Mouse (Mus musculus): ENCODE measurements around the gene Car4. TPM values are rescaled to one million over a fixed set of nuclear protein-coding genes. Genes with fewer than 3 reads are reported as not detected.

Car4 gene
- polyA plus RNA-seq, 1 experiment, result not detected

DNA sequence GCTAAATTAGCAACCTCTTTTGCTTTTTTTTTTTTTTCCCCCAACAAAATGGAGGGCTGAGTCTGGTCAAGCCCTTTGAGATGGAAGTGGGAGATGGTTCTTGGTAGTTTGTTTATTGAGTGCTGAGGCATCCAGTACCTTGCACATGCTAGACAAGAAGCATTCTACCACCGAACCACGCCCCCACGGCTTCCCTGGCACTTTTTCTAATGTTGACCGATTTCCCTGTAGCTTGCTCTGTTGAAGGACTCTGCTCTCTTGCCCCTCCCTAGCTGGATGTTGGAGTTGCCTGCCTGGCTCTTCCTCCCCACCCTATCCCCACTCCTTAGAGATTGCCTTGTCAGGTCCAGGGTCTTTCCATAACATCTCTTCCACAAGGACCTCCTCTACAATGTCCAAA, 5.0 kb downstream of the Car4 start:
- Histone ChIP-seq H3K36me3 (ENCODE audit: control insufficient read depth, insufficient read depth) (no peaks in the 10 kb centered on the region), H3K4me3 (no peak overlapping the region), H3K79me2 (ENCODE audit: control insufficient read depth, insufficient read depth) (no peaks in the 10 kb centered on the region), H3K4me2 (ENCODE audit: low read depth) (no peak overlapping the region), H3K27me3 (ENCODE audit: control insufficient read depth, insufficient read depth, insufficient read length) (peaks cover 32% of the 10 kb centered on the region), H3ac (ENCODE audit: control insufficient read depth, insufficient read length) (no peak overlapping the region)
- TF ChIP-seq USF1 (IDR thresholded peaks at IDR 0.05; ENCODE audit: low read depth) (no peak), POLR2AphosphoS2 (IDR thresholded peaks at IDR 0.05; ENCODE audit: insufficient read length, low read depth) (no peak), SRF (IDR thresholded peaks at IDR 0.05; ENCODE audit: control insufficient read depth, insufficient read length, low read depth) (no peak), TCF12 (IDR thresholded peaks at IDR 0.05; ENCODE audit: insufficient read depth, poor library complexity, severe bottlenecking) (no peak), TCF3 (IDR thresholded peaks at IDR 0.05; ENCODE audit: insufficient read length, low read depth) (no peak), E2F4 (IDR thresholded peaks at IDR 0.05; ENCODE audit: insufficient read depth) (no peak), MAX (IDR thresholded peaks at IDR 0.05; ENCODE audit: low read depth) (no peak), MYOG (IDR thresholded peaks at IDR 0.05; ENCODE audit: control insufficient read depth in 1 of 3, insufficient read depth in 1 of 3, insufficient read length in 2 of 3, low read depth in 2 of 3) (no peak), CEBPB (IDR thresholded peaks at IDR 0.05; ENCODE audit: insufficient read depth, poor library complexity, severe bottlenecking) (no peak), REST (IDR thresholded peaks at IDR 0.05; ENCODE audit: insufficient read depth, insufficient read length) (no peak), POLR2A (IDR thresholded peaks at IDR 0.05; ENCODE audit: insufficient read length, low read depth) (no peak), MYOD1 (IDR thresholded peaks at IDR 0.05; ENCODE audit: control insufficient read depth in 1 of 3, insufficient read length in 2 of 3, low read depth in 2 of 3) (no peak)

DNA sequence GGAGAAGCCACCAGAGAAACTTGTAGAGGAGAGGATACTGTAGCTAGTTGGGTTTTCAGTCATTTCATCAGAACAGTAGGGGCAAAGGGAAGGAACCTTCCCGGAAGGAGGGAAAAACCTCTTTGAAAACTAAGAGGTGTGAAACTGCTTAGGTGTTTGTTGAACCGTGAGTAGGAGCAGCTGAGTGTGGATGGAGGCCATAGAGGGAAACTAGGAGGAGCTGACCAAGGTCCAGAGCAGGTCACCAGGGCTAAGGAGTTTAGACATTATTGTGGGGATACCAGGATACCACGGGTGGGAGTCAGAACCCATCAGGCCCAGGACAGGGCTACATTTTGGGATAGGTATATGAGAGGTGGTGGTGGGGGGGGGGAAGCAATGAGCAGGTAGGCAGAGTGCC, 6.0 kb downstream of the Car4 start:
- no peak overlapping the region for H3ac ChIP-seq (ENCODE audit: control insufficient read depth, insufficient read length)
- no peaks in the 10 kb centered on the region for H3K36me3 ChIP-seq (ENCODE audit: control insufficient read depth, insufficient read depth)
- peaks cover 24% of the 10 kb centered on the region for H3K27me3 ChIP-seq (ENCODE audit: control insufficient read depth, insufficient read depth, insufficient read length)
- no peak overlapping the region for H3K4me3 ChIP-seq
- H3K4me2 ChIP-seq (ENCODE audit: low read depth), result no peak overlapping the region
- no peak for TF ChIP-seq TCF12 (IDR thresholded peaks at IDR 0.05; ENCODE audit: insufficient read depth, poor library complexity, severe bottlenecking)
- no peak for TF ChIP-seq E2F4 (IDR thresholded peaks at IDR 0.05; ENCODE audit: insufficient read depth)
- TF ChIP-seq TCF3 (IDR thresholded peaks at IDR 0.05; ENCODE audit: insufficient read length, low read depth), result no peak
- TF ChIP-seq MYOD1 (IDR thresholded peaks at IDR 0.05; ENCODE audit: control insufficient read depth in 1 of 3, insufficient read length in 2 of 3, low read depth in 2 of 3), result no peak
- TF ChIP-seq REST (IDR thresholded peaks at IDR 0.05; ENCODE audit: insufficient read depth, insufficient read length), result no peak
- no peak for TF ChIP-seq POLR2AphosphoS2 (IDR thresholded peaks at IDR 0.05; ENCODE audit: insufficient read length, low read depth)
- TF ChIP-seq MAX (IDR thresholded peaks at IDR 0.05; ENCODE audit: low read depth), result no peak
- H3K79me2 ChIP-seq (ENCODE audit: control insufficient read depth, insufficient read depth), result no peaks in the 10 kb centered on the region

DNA sequence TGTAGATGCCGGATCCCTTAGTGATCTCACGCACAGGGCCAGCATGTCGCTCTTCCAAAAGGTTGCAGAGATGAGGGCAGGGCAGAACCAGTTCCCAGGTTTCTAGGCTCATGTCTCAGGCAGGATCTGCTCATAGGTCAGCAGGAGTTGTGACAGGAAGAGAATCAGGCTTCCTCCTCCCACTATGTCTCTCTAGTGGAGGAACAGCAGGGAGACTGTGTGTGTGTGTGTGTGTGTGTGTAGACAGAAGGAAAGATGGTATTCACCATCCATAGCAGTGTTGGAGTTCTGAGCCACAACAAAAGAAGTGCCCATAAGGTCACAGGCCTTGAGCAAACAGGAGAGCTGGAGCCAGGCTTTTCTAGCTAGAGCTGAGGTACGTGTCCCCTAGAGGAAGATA, 9.1 kb downstream of the Car4 start:
- TF ChIP-seq POLR2AphosphoS2 (IDR thresholded peaks at IDR 0.05; ENCODE audit: insufficient read length, low read depth), result no peak
- TF ChIP-seq MYOG (IDR thresholded peaks at IDR 0.05; ENCODE audit: control insufficient read depth in 1 of 3, insufficient read depth in 1 of 3, insufficient read length in 2 of 3, low read depth in 2 of 3), result no peak
- no peak overlapping the region for H3ac ChIP-seq (ENCODE audit: control insufficient read depth, insufficient read length)
- H3K79me2 ChIP-seq (ENCODE audit: control insufficient read depth, insufficient read depth), result no peaks in the 10 kb centered on the region
- H3K27me3 ChIP-seq (ENCODE audit: control insufficient read depth, insufficient read depth, insufficient read length), result no peaks in the 10 kb centered on the region
- H3K36me3 ChIP-seq (ENCODE audit: control insufficient read depth, insufficient read depth), result no peaks in the 10 kb centered on the region
- H3K4me3 ChIP-seq, result no peak overlapping the region
- no peak overlapping the region for H3K4me2 ChIP-seq (ENCODE audit: low read depth)

DNA sequence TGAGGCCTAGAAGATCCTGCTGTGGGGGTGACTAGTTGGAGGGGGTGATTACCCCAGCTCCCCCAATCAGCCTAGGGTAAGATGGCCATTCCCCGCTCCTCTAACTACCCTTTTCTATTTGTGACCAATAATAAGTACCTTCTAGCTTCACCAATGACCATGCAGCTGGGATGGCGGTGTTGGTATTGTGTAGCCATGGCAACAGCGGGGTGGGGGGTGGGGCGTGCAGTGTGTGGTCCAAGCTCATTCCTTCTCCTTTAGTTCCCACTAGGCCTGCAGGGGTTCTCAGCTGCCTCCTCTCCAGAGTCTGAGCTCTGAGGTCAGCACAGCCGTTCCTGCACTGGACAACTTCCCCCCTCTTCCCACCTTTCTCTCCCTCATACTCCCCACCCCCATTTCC, 9.5 kb downstream of the Car4 start:
- Histone ChIP-seq H3ac (ENCODE audit: control insufficient read depth, insufficient read length) (no peak overlapping the region), H3K4me3 (no peak overlapping the region), H3K79me2 (ENCODE audit: control insufficient read depth, insufficient read depth) (no peaks in the 10 kb centered on the region), H3K4me2 (ENCODE audit: low read depth) (no peak overlapping the region), H3K27me3 (ENCODE audit: control insufficient read depth, insufficient read depth, insufficient read length) (no peaks in the 10 kb centered on the region), H3K36me3 (ENCODE audit: control insufficient read depth, insufficient read depth) (no peaks in the 10 kb centered on the region)
- TF ChIP-seq CEBPB (IDR thresholded peaks at IDR 0.05; ENCODE audit: insufficient read depth, poor library complexity, severe bottlenecking) (no peak), SRF (IDR thresholded peaks at IDR 0.05; ENCODE audit: control insufficient read depth, insufficient read length, low read depth) (no peak), E2F4 (IDR thresholded peaks at IDR 0.05; ENCODE audit: insufficient read depth) (no peak), REST (IDR thresholded peaks at IDR 0.05; ENCODE audit: insufficient read depth, insufficient read length) (no peak), TCF12 (IDR thresholded peaks at IDR 0.05; ENCODE audit: insufficient read depth, poor library complexity, severe bottlenecking) (no peak), MYOG (IDR thresholded peaks at IDR 0.05; ENCODE audit: control insufficient read depth in 1 of 3, insufficient read depth in 1 of 3, insufficient read length in 2 of 3, low read depth in 2 of 3) (no peak), MYOD1 (IDR thresholded peaks at IDR 0.05; ENCODE audit: control insufficient read depth in 1 of 3, insufficient read length in 2 of 3, low read depth in 2 of 3) (no peak), POLR2A (IDR thresholded peaks at IDR 0.05; ENCODE audit: insufficient read length, low read depth) (no peak), POLR2AphosphoS2 (IDR thresholded peaks at IDR 0.05; ENCODE audit: insufficient read length, low read depth) (no peak), TCF3 (IDR thresholded peaks at IDR 0.05; ENCODE audit: insufficient read length, low read depth) (no peak), USF1 (IDR thresholded peaks at IDR 0.05; ENCODE audit: low read depth) (no peak), MAX (IDR thresholded peaks at IDR 0.05; ENCODE audit: low read depth) (no peak)

DNA sequence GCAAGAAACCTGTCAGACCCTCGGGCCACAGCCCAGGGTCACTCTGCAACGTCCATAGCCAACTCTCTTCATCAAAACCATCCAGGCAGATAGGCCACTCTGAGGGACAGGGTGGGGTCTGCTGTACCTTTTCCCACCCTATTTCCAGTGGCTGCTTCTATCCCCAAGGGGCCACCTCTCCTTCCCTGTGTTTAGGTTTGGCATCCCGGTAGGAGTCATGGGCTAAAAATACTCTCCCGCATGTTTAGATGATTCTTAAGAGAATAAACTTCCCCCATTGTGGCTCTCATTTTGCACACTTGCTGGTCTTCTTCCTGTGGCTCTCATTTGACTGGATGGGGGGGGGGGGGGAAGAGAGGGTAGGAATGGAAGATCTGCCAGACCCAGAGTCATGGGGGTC, 10.7 kb downstream of the Car4 start:
- no peak overlapping the region for H3K4me2 ChIP-seq (ENCODE audit: low read depth)
- TF ChIP-seq POLR2A (IDR thresholded peaks at IDR 0.05; ENCODE audit: insufficient read length, low read depth), result no peak
- no peak for TF ChIP-seq E2F4 (IDR thresholded peaks at IDR 0.05; ENCODE audit: insufficient read depth)
- no peak for TF ChIP-seq SRF (IDR thresholded peaks at IDR 0.05; ENCODE audit: control insufficient read depth, insufficient read length, low read depth)
- TF ChIP-seq MYOD1 (IDR thresholded peaks at IDR 0.05; ENCODE audit: control insufficient read depth in 1 of 3, insufficient read length in 2 of 3, low read depth in 2 of 3), result no peak
- no peak for TF ChIP-seq TCF12 (IDR thresholded peaks at IDR 0.05; ENCODE audit: insufficient read depth, poor library complexity, severe bottlenecking)
- no peak for TF ChIP-seq MYOG (IDR thresholded peaks at IDR 0.05; ENCODE audit: control insufficient read depth in 1 of 3, insufficient read depth in 1 of 3, insufficient read length in 2 of 3, low read depth in 2 of 3)
- no peak for TF ChIP-seq POLR2AphosphoS2 (IDR thresholded peaks at IDR 0.05; ENCODE audit: insufficient read length, low read depth)
- TF ChIP-seq MAX (IDR thresholded peaks at IDR 0.05; ENCODE audit: low read depth), result no peak
- TF ChIP-seq USF1 (IDR thresholded peaks at IDR 0.05; ENCODE audit: low read depth), result no peak
- no peak for TF ChIP-seq TCF3 (IDR thresholded peaks at IDR 0.05; ENCODE audit: insufficient read length, low read depth)
- no peak for TF ChIP-seq REST (IDR thresholded peaks at IDR 0.05; ENCODE audit: insufficient read depth, insufficient read length)
- no peak for TF ChIP-seq CEBPB (IDR thresholded peaks at IDR 0.05; ENCODE audit: insufficient read depth, poor library complexity, severe bottlenecking)
- H3K36me3 ChIP-seq (ENCODE audit: control insufficient read depth, insufficient read depth), result no peaks in the 10 kb centered on the region
- H3K27me3 ChIP-seq (ENCODE audit: control insufficient read depth, insufficient read depth, insufficient read length), result no peaks in the 10 kb centered on the region
- H3K4me3 ChIP-seq, result no peak overlapping the region
- no peak overlapping the region for H3ac ChIP-seq (ENCODE audit: control insufficient read depth, insufficient read length)
- H3K79me2 ChIP-seq (ENCODE audit: control insufficient read depth, insufficient read depth), result no peaks in the 10 kb centered on the region

Measured in myocyte (in vitro differentiated cells).